Mouse (Mus musculus): ENCODE measurements around the gene Dok5. TPM values are rescaled to one million over a fixed set of nuclear protein-coding genes. Genes with fewer than 3 reads are reported as not detected.

Dok5 gene
- total and polyA plus RNA-seq, 3 experiments = not detected

DNA sequence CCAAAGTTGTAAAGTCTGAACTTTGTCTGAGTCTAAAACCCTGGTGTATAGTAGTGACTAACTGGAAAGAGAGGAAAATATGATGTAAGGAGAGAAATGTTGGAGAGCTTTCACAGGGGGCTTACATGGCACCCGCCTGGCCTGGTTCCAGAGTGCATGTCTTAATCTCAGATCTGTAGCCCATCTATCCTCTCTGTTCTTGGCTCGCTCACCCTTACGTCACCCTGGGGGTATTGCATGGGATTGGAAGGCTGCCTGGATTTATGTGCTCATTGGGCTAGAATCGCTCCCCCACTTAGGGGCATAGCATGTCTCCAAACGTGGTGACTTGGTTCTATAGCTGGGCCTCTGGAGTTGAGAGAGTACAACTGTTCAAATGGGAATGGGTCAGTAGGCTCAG, 26.6 kb downstream of the Dok5 start:
- H3K4me1 ChIP-seq (ENCODE audit: control insufficient read depth in 1 of 2, insufficient read depth in 2 of 2, low read length in 2 of 2) = no peaks in the 10 kb centered on the region
- H3K79me2 ChIP-seq (ENCODE audit: control insufficient read depth, insufficient read depth, low read length, poor library complexity) = no peaks in the 10 kb centered on the region
- TF ChIP-seq POLR2AphosphoS2 (IDR thresholded peaks at IDR 0.05; ENCODE audit: low read length) (no peak), MXI1 (IDR thresholded peaks at IDR 0.05; ENCODE audit: low read depth, low read length) (no peak), USF1 (IDR thresholded peaks at IDR 0.05; ENCODE audit: low read depth, low read length) (no peak), TBP (IDR thresholded peaks at IDR 0.05; ENCODE audit: low read depth, low read length) (no peak), NELFE (IDR thresholded peaks at IDR 0.05; ENCODE audit: low read depth, low read length) (no peak), MYB (IDR thresholded peaks at IDR 0.05; ENCODE audit: low read depth, low read length) (no peak), MAZ (IDR thresholded peaks at IDR 0.05; ENCODE audit: low read depth, low read length) (no peak), SMC3 (IDR thresholded peaks at IDR 0.05; ENCODE audit: low read depth, low read length) (no peak), TCF12 (IDR thresholded peaks at IDR 0.05; ENCODE audit: low read depth, low read length) (no peak), SIN3A (IDR thresholded peaks at IDR 0.05; ENCODE audit: low read length) (no peak), ZNF384 (IDR thresholded peaks at IDR 0.05; ENCODE audit: low read depth, low read length) (no peak), JUND (IDR thresholded peaks at IDR 0.05; ENCODE audit: low read depth, low read length) (no peak), EP300 (IDR thresholded peaks at IDR 0.05; ENCODE audit: low read depth in 1 of 2, low read length in 2 of 2) (no peak), MAFK (IDR thresholded peaks at IDR 0.05; ENCODE audit: borderline replicate concordance, low read depth, low read length) (no peak)
- no peaks in the 10 kb centered on the region for H3K27me3 ChIP-seq (ENCODE audit: control insufficient read depth in 1 of 2, insufficient read depth in 2 of 2, low read length in 2 of 2)
- H3K9me3 ChIP-seq (replicated peaks; ENCODE audit: insufficient read depth, low read length) = no peaks in the 10 kb centered on the region
- H3K27ac ChIP-seq (ENCODE audit: control insufficient read depth, low read depth, low read length) = no peak overlapping the region
- H3K9ac ChIP-seq (ENCODE audit: control insufficient read depth, low read depth, low read length, poor library complexity, severe bottlenecking) = no peak overlapping the region
- DNase-seq (ENCODE audit: low read depth, low spot score) = no peak
- H3K36me3 ChIP-seq (ENCODE audit: control insufficient read depth in 1 of 2, insufficient read depth in 2 of 2, low read length in 2 of 2) = no peaks in the 10 kb centered on the region
- H3K4me3 ChIP-seq (ENCODE audit: control insufficient read depth in 1 of 2, insufficient read depth in 1 of 2, low read depth in 2 of 2, low read length in 2 of 2) = no peak overlapping the region

DNA sequence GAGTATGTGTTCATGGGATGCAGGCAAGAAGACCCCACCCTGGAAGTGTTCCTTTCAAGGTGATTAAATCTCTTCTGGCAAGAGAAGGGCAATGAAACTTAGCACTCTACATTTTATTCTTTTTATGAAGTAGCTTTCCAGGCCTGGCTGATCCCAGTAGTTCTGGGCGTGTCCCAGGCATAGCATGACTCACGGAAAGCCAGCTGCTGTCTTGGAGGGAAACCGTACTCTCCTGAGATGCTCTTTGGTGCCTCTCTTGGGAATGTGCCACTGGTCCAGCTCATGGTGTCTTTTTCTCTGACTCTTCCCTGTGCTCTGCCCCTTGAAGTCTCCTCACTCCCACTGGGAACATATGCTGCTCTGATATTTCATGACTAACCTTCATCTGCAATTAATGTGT, 33.1 kb downstream of the Dok5 start:
- Histone ChIP-seq H3K9ac (ENCODE audit: control insufficient read depth, low read depth, low read length, poor library complexity, severe bottlenecking) (no peak overlapping the region), H3K27me3 (ENCODE audit: control insufficient read depth in 1 of 2, insufficient read depth in 2 of 2, low read length in 2 of 2) (no peaks in the 10 kb centered on the region), H3K27ac (ENCODE audit: control insufficient read depth, low read depth, low read length) (no peak overlapping the region), H3K4me3 (ENCODE audit: control insufficient read depth in 1 of 2, insufficient read depth in 1 of 2, low read depth in 2 of 2, low read length in 2 of 2) (no peak overlapping the region), H3K36me3 (ENCODE audit: control insufficient read depth in 1 of 2, insufficient read depth in 2 of 2, low read length in 2 of 2) (no peaks in the 10 kb centered on the region), H3K4me1 (ENCODE audit: control insufficient read depth in 1 of 2, insufficient read depth in 2 of 2, low read length in 2 of 2) (no peaks in the 10 kb centered on the region), H3K9me3 (replicated peaks; ENCODE audit: insufficient read depth, low read length) (no peaks in the 10 kb centered on the region), H3K79me2 (ENCODE audit: control insufficient read depth, insufficient read depth, low read length, poor library complexity) (no peaks in the 10 kb centered on the region)
- TF ChIP-seq ZMIZ1 (IDR thresholded peaks at IDR 0.05; ENCODE audit: low read depth, low read length) (no peak), CHD2 (IDR thresholded peaks at IDR 0.05; ENCODE audit: low read length) (no peak), ZKSCAN1 (IDR thresholded peaks at IDR 0.05; ENCODE audit: low read depth, low read length) (no peak), GATA1 (IDR thresholded peaks at IDR 0.05; ENCODE audit: low read depth, low read length) (no peak), SMC3 (IDR thresholded peaks at IDR 0.05; ENCODE audit: low read depth, low read length) (no peak), MAZ (IDR thresholded peaks at IDR 0.05; ENCODE audit: low read depth, low read length) (no peak), UBTF (IDR thresholded peaks at IDR 0.05; ENCODE audit: borderline replicate concordance, insufficient read depth, low read depth, low read length) (no peak), TCF12 (IDR thresholded peaks at IDR 0.05; ENCODE audit: low read depth, low read length) (no peak), MAFK (IDR thresholded peaks at IDR 0.05; ENCODE audit: borderline replicate concordance, low read depth, low read length) (no peak), MEF2A (IDR thresholded peaks at IDR 0.05; ENCODE audit: extremely low read depth, insufficient replicate concordance, low read depth, low read length, poor library complexity, severe bottlenecking) (no peak), MYC (IDR thresholded peaks at IDR 0.05; ENCODE audit: low read depth, low read length) (no peak), GABPA (IDR thresholded peaks at IDR 0.05; ENCODE audit: low read depth, low read length) (no peak), HCFC1 (IDR thresholded peaks at IDR 0.05; ENCODE audit: low read depth, low read length) (no peak), ZC3H11A (IDR thresholded peaks at IDR 0.05; ENCODE audit: low read depth, low read length) (no peak), TBP (IDR thresholded peaks at IDR 0.05; ENCODE audit: low read depth, low read length) (no peak)
- no peak for DNase-seq (ENCODE audit: low read depth, low spot score)
